Mouse (Mus musculus): ENCODE measurements around the gene Angptl6. TPM values are rescaled to one million over a fixed set of nuclear protein-coding genes. Genes with fewer than 3 reads are reported as not detected.

The Angptl6 gene
- polyA plus RNA-seq, 1 experiment from 2014 or later, result 7.9 TPM

GRCm38 (mm10) chr9:20825781-20826180 is 53.7 kb downstream of the Angptl6 start:
- Histone ChIP-seq H3K27me3 (ENCODE audit: control insufficient read depth, insufficient read depth, low read length) (no peaks in the 10 kb centered on the region), H3K36me3 (ENCODE audit: control insufficient read depth, insufficient read depth, low read length) (no peaks in the 10 kb centered on the region), H3K4me2 (replicated peaks; ENCODE audit: low read depth) (no peak overlapping the region), H3K4me1 (replicated peaks; ENCODE audit: control insufficient read depth, insufficient read depth) (peaks cover 3% of the 10 kb centered on the region; the same call in 1 of the 2 replicates), H3K9me3 (ENCODE audit: control insufficient read depth, low read length) (no peaks in the 10 kb centered on the region), H3K27ac (replicated peaks) (no peak overlapping the region), H3K9ac (ENCODE audit: low read length) (no peak overlapping the region), H3K4me3 (ENCODE audit: low read depth, low read length) (no peak overlapping the region)
- TF ChIP-seq EP300 (optimal IDR thresholded peaks at IDR 0.05), result no peak
- TF ChIP-seq CTCF (IDR thresholded peaks at IDR 0.05; ENCODE audit: low read depth), result no peak
- WGBS, result 33% methylated on average over 5 of the region's 5 CpGs
- peak; percentile 67; the same call in 1 of the 2 replicates for ATAC-seq (ENCODE audit: low FRiP score, low TSS enrichment)
- DNase-seq (ENCODE audit: low spot score), result no peak

Small RNA genes within 50 kb of the gene (microRNA-seq; reads per million reads assigned to microRNA genes)
- gene Mir7081, result not detected

Other genes with a start within 250 kb of the Angptl6 start
- gene Ubl5, start 236.8 kb downstream of the Angptl6 start, polyA plus RNA-seq (2015; fragmentation: Nextera tagmentation; extraction: Ambion mirVana), result 451 and 481 TPM in 2 replicates
- gene Fbxl12, start 235.0 kb downstream of the Angptl6 start, polyA plus RNA-seq (2015; fragmentation: Nextera tagmentation; extraction: Ambion mirVana), result 7.2 and 8.2 TPM in 2 replicates
- 28.2 and 28.7 TPM in 2 replicates for gene Pin1, start 227.6 kb downstream of the Angptl6 start, polyA plus RNA-seq (2015; fragmentation: Nextera tagmentation; extraction: Ambion mirVana)
- gene Olfm2, start 133.4 kb downstream of the Angptl6 start, polyA plus RNA-seq (2015; fragmentation: Nextera tagmentation; extraction: Ambion mirVana), result 2.3 and 2.5 TPM in 2 replicates
- 2.4 and 2.6 TPM in 2 replicates for gene Col5a3, start 64.7 kb downstream of the Angptl6 start, polyA plus RNA-seq (2015; fragmentation: Nextera tagmentation; extraction: Ambion mirVana)
- not detected in 2 replicates for gene Rdh8, start 61.2 kb downstream of the Angptl6 start, polyA plus RNA-seq (2015; fragmentation: Nextera tagmentation; extraction: Ambion mirVana)
- gene A230050P20Rik, start 11.1 kb downstream of the Angptl6 start, polyA plus RNA-seq (2015; fragmentation: Nextera tagmentation; extraction: Ambion mirVana), result 6.9 TPM in 2 replicates
- 32.4 and 37.3 TPM in 2 replicates for gene Ppan, start 8.4 kb upstream of the Angptl6 start, polyA plus RNA-seq (2015; fragmentation: Nextera tagmentation; extraction: Ambion mirVana)
- gene Eif3g, start 18.9 kb upstream of the Angptl6 start, polyA plus RNA-seq (2015; fragmentation: Nextera tagmentation; extraction: Ambion mirVana), result 215 and 221 TPM in 2 replicates
- gene Dnmt1, start 80.2 kb upstream of the Angptl6 start, polyA plus RNA-seq (2015; fragmentation: Nextera tagmentation; extraction: Ambion mirVana), result 17.9 TPM in 2 replicates
- gene S1pr2, start 97.1 kb upstream of the Angptl6 start, polyA plus RNA-seq (2015; fragmentation: Nextera tagmentation; extraction: Ambion mirVana), result 16.3 and 19.4 TPM in 2 replicates
- gene Mrpl4, start 123.0 kb upstream of the Angptl6 start, polyA plus RNA-seq (2015; fragmentation: Nextera tagmentation; extraction: Ambion mirVana), result 87.3 and 90.2 TPM in 2 replicates
- gene Icam1, start 136.3 kb upstream of the Angptl6 start, polyA plus RNA-seq (2015; fragmentation: Nextera tagmentation; extraction: Ambion mirVana), result 9.5 and 11.9 TPM in 2 replicates
- 0.50 and 0.81 TPM in 2 replicates for gene Icam4, start 149.6 kb upstream of the Angptl6 start, polyA plus RNA-seq (2015; fragmentation: Nextera tagmentation; extraction: Ambion mirVana)
- gene Icam5, start 152.3 kb upstream of the Angptl6 start, polyA plus RNA-seq (2015; fragmentation: Nextera tagmentation; extraction: Ambion mirVana), result 0.15 and 0.27 TPM in 2 replicates
- not detected in 2 replicates for gene Zglp1, start 187.4 kb upstream of the Angptl6 start, polyA plus RNA-seq (2015; fragmentation: Nextera tagmentation; extraction: Ambion mirVana)
- gene Gm49373, start 193.4 kb upstream of the Angptl6 start, polyA plus RNA-seq (2015; fragmentation: Nextera tagmentation; extraction: Ambion mirVana), result 0.11 and 0.24 TPM in 2 replicates
- gene Fdx1l, start 193.9 kb upstream of the Angptl6 start, polyA plus RNA-seq (2015; fragmentation: Nextera tagmentation; extraction: Ambion mirVana), result 39.4 and 42.3 TPM in 2 replicates
- gene Gm38431, start 212.3 kb upstream of the Angptl6 start, polyA plus RNA-seq (2015; fragmentation: Nextera tagmentation; extraction: Ambion mirVana), result 0.28 and 0.86 TPM in 2 replicates
- 15.0 and 18.3 TPM in 2 replicates for gene Raver1, start 212.3 kb upstream of the Angptl6 start, polyA plus RNA-seq (2015; fragmentation: Nextera tagmentation; extraction: Ambion mirVana)

Measured in stomach, postnatal 0 days (tissue).